Mouse (Mus musculus): ENCODE data around the gene Gm20503. TPM values are rescaled to one million over a fixed set of nuclear protein-coding genes. Genes with fewer than 3 reads are reported as not detected.

The Gm20503 gene
- polyA plus RNA-seq, 1 experiment from 2014 or later, result 8.4 TPM

- no peak for ATAC-seq (ENCODE audit: low read depth)
- no peaks in the 10 kb centered on the region for H3K9me3 ChIP-seq (ENCODE audit: control insufficient read depth, low read length)
- H3K4me1 ChIP-seq (ENCODE audit: control insufficient read depth, insufficient read depth, low read length), result no peaks in the 10 kb centered on the region
- H3K36me3 ChIP-seq (ENCODE audit: control insufficient read depth, insufficient read depth, low read length), result no peaks in the 10 kb centered on the region
- H3K4me2 ChIP-seq (ENCODE audit: low read depth, low read length), result no peak overlapping the region
- no peak overlapping the region for H3K4me3 ChIP-seq (ENCODE audit: low read depth, low read length)
- no peaks in the 10 kb centered on the region for H3K27me3 ChIP-seq (ENCODE audit: control insufficient read depth, insufficient read depth, low read length)
- no peak overlapping the region for H3K27ac ChIP-seq (ENCODE audit: low read depth, low read length)
- H3K9ac ChIP-seq (replicated peaks; ENCODE audit: low read depth, low read length), result no peak overlapping the region
- WGBS, result 27% methylated on average over 3 of the region's 3 CpGs
These were observed 44.2 kb downstream of the Gm20503 start for GRCm38 (mm10) chr4:59047222-59047621.

GRCm38 (mm10) chr4:59051081-59051480, 48.1 kb downstream of the Gm20503 start:
- Histone ChIP-seq H3K36me3 (ENCODE audit: control insufficient read depth, insufficient read depth, low read length) (no peaks in the 10 kb centered on the region), H3K4me1 (ENCODE audit: control insufficient read depth, insufficient read depth, low read length) (no peaks in the 10 kb centered on the region), H3K9me3 (ENCODE audit: control insufficient read depth, low read length) (no peaks in the 10 kb centered on the region), H3K4me3 (ENCODE audit: low read depth, low read length) (no peak overlapping the region), H3K9ac (replicated peaks; ENCODE audit: low read depth, low read length) (no peak overlapping the region), H3K27me3 (ENCODE audit: control insufficient read depth, insufficient read depth, low read length) (no peaks in the 10 kb centered on the region), H3K27ac (ENCODE audit: low read depth, low read length) (no peak overlapping the region), H3K4me2 (ENCODE audit: low read depth, low read length) (no peak overlapping the region)
- WGBS, result 100% methylated on average over 1 of the region's 1 CpGs
- ATAC-seq (ENCODE audit: low read depth), result no peak

DNA sequence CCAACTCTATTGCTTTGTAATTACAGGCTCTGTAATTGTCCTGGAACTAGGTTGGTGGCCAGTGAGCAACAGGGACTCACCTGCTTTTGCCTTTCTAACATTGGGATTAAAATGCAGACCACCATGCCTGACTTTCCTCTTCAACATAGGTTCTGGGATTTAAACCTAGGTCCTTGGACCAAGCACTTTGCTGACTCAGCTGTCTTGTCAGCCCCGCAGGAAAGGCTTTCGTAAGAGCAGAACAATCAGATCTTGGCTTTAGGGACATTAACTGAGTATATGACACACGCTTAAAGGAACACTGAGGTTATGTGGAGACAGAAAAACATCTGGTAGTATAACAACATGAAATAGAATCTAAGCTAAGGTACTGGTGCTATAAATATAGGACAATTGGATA, 54.9 kb downstream of the Gm20503 start:
- no peak for ATAC-seq (ENCODE audit: low read depth)
- no peaks in the 10 kb centered on the region for H3K9me3 ChIP-seq (ENCODE audit: control insufficient read depth, low read length)
- H3K4me1 ChIP-seq (ENCODE audit: control insufficient read depth, insufficient read depth, low read length), result no peaks in the 10 kb centered on the region
- no peak overlapping the region for H3K4me3 ChIP-seq (ENCODE audit: low read depth, low read length)
- H3K27me3 ChIP-seq (ENCODE audit: control insufficient read depth, insufficient read depth, low read length), result no peaks in the 10 kb centered on the region
- 94% methylated on average over 3 of the region's 3 CpGs for WGBS
- H3K4me2 ChIP-seq (ENCODE audit: low read depth, low read length), result no peak overlapping the region
- H3K36me3 ChIP-seq (ENCODE audit: control insufficient read depth, insufficient read depth, low read length), result no peaks in the 10 kb centered on the region
- no peak overlapping the region for H3K9ac ChIP-seq (replicated peaks; ENCODE audit: low read depth, low read length)
- H3K27ac ChIP-seq (ENCODE audit: low read depth, low read length), result no peak overlapping the region

- Histone ChIP-seq H3K9ac (replicated peaks; ENCODE audit: low read depth, low read length) (no peak overlapping the region), H3K4me1 (ENCODE audit: control insufficient read depth, insufficient read depth, low read length) (no peaks in the 10 kb centered on the region), H3K4me3 (ENCODE audit: low read depth, low read length) (no peak overlapping the region), H3K27ac (ENCODE audit: low read depth, low read length) (no peak overlapping the region), H3K4me2 (ENCODE audit: low read depth, low read length) (no peak overlapping the region), H3K27me3 (ENCODE audit: control insufficient read depth, insufficient read depth, low read length) (no peaks in the 10 kb centered on the region), H3K36me3 (ENCODE audit: control insufficient read depth, insufficient read depth, low read length) (no peaks in the 10 kb centered on the region), H3K9me3 (ENCODE audit: control insufficient read depth, low read length) (no peaks in the 10 kb centered on the region)
- 85% methylated on average over 12 of the region's 12 CpGs for WGBS
- ATAC-seq (ENCODE audit: low read depth), result no peak
These were observed 59.5 kb downstream of the Gm20503 start for GRCm38 (mm10) chr4:59062526-59062925.

DNA sequence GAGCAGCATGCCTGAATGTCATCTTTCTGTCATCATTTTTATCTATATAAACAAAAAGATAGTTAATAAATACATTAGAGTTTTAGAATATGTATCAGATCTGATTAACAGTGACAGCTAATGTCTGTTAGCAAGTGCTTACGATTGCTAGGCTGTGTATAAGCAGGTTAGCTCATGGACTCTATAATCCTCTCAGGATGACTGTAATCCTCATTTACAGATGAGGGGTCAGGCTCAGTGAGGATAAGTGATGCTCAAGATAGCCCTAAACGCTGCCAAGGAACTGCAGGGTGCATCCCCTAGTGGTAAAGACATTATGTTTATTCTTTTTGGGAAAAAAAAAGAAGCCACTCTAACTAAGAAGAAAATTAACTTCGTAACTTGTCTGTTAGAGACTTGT, 66.3 kb downstream of the Gm20503 start:
- no peak for ATAC-seq (ENCODE audit: low read depth)
- no peaks in the 10 kb centered on the region for H3K27me3 ChIP-seq (ENCODE audit: control insufficient read depth, insufficient read depth, low read length)

DNA sequence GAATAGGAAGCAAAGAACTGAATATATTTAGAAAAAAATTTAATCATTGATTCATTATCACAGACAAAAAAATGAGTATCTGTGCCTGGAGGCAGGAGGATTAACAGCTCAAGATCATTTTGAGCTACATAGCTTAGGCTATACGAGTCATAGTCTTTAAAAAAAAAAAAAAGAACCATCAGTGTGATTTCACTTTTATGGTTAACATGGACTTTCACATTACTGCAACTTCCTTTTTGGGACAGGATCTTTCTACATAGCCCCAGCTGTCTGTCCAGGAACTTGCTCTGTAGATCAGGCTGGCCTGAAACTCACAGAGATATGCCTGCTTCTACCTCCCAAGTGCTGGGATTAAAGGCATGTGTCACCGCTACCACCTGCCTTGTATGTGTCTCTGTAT, 80.4 kb downstream of the Gm20503 start:
- Histone ChIP-seq H3K4me1 (ENCODE audit: control insufficient read depth, insufficient read depth, low read length) (no peaks in the 10 kb centered on the region), H3K27ac (ENCODE audit: low read depth, low read length) (no peak overlapping the region), H3K4me2 (ENCODE audit: low read depth, low read length) (no peak overlapping the region), H3K27me3 (ENCODE audit: control insufficient read depth, insufficient read depth, low read length) (no peaks in the 10 kb centered on the region), H3K9me3 (ENCODE audit: control insufficient read depth, low read length) (no peaks in the 10 kb centered on the region), H3K36me3 (ENCODE audit: control insufficient read depth, insufficient read depth, low read length) (no peaks in the 10 kb centered on the region), H3K9ac (replicated peaks; ENCODE audit: low read depth, low read length) (no peak overlapping the region), H3K4me3 (ENCODE audit: low read depth, low read length) (no peak overlapping the region)
- ATAC-seq (ENCODE audit: low read depth), result no peak
- 85% methylated on average over 2 of the region's 2 CpGs for WGBS

More for the DNA sequence above, 66.3 kb downstream of the Gm20503 start:
- Histone ChIP-seq H3K4me3 (ENCODE audit: low read depth, low read length) (no peak overlapping the region), H3K4me1 (ENCODE audit: control insufficient read depth, insufficient read depth, low read length) (no peaks in the 10 kb centered on the region), H3K4me2 (ENCODE audit: low read depth, low read length) (no peak overlapping the region), H3K9me3 (ENCODE audit: control insufficient read depth, low read length) (no peaks in the 10 kb centered on the region), H3K9ac (replicated peaks; ENCODE audit: low read depth, low read length) (no peak overlapping the region), H3K27ac (ENCODE audit: low read depth, low read length) (no peak overlapping the region), H3K36me3 (ENCODE audit: control insufficient read depth, insufficient read depth, low read length) (no peaks in the 10 kb centered on the region)
- WGBS, result 61% methylated on average over 3 of the region's 3 CpGs

- no peak for ATAC-seq (ENCODE audit: low read depth)
- H3K27me3 ChIP-seq (ENCODE audit: control insufficient read depth, insufficient read depth, low read length), result no peaks in the 10 kb centered on the region
- H3K4me1 ChIP-seq (ENCODE audit: control insufficient read depth, insufficient read depth, low read length), result no peaks in the 10 kb centered on the region
- H3K9me3 ChIP-seq (ENCODE audit: control insufficient read depth, low read length), result no peaks in the 10 kb centered on the region
- H3K27ac ChIP-seq (ENCODE audit: low read depth, low read length), result no peak overlapping the region
- no peak overlapping the region for H3K4me3 ChIP-seq (ENCODE audit: low read depth, low read length)
- 75% methylated on average over 1 of the region's 1 CpGs for WGBS
- no peak overlapping the region for H3K4me2 ChIP-seq (ENCODE audit: low read depth, low read length)
- H3K36me3 ChIP-seq (ENCODE audit: control insufficient read depth, insufficient read depth, low read length), result no peaks in the 10 kb centered on the region
- H3K9ac ChIP-seq (replicated peaks; ENCODE audit: low read depth, low read length), result no peak overlapping the region
These were observed 86.4 kb downstream of the Gm20503 start for GRCm38 (mm10) chr4:59089391-59089790.

Other genes with a start within 250 kb of the Gm20503 start
- 0.21 TPM in 1 of 2 replicates, not detected in the other for gene Olfr267, start 215.5 kb upstream of the Gm20503 start, polyA plus RNA-seq (2014; fragmentation: Nextera tagmentation; extraction: Ambion mirVana)
- 55.7 and 58.6 TPM in 2 replicates for gene Ecpas, start 90.5 kb upstream of the Gm20503 start, polyA plus RNA-seq (2014; fragmentation: Nextera tagmentation; extraction: Ambion mirVana)
- 2.5 and 2.6 TPM in 2 replicates for gene Zkscan16, start 59.6 kb upstream of the Gm20503 start, polyA plus RNA-seq (2014; fragmentation: Nextera tagmentation; extraction: Ambion mirVana)
- gene Ptgr1, start 16.1 kb upstream of the Gm20503 start, polyA plus RNA-seq (2014; fragmentation: Nextera tagmentation; extraction: Ambion mirVana), result 3.6 and 3.7 TPM in 2 replicates
- 6.9 and 7.4 TPM in 2 replicates for gene Dnajc25, start 8.1 kb upstream of the Gm20503 start, polyA plus RNA-seq (2014; fragmentation: Nextera tagmentation; extraction: Ambion mirVana)
- 197 and 226 TPM in 2 replicates for gene Gng10, start 31.9 kb downstream of the Gm20503 start, polyA plus RNA-seq (2014; fragmentation: Nextera tagmentation; extraction: Ambion mirVana)
- gene AI481877, start 135.8 kb downstream of the Gm20503 start, polyA plus RNA-seq (2014; fragmentation: Nextera tagmentation; extraction: Ambion mirVana), result 0.05 TPM in 1 of 2 replicates, not detected in the other
- gene Ugcg, start 186.0 kb downstream of the Gm20503 start, polyA plus RNA-seq (2014; fragmentation: Nextera tagmentation; extraction: Ambion mirVana), result 25.9 and 26.6 TPM in 2 replicates

All from neural tube, embryonic 14.5 days (tissue).